Mouse (Mus musculus) gastrocnemius, adult 8-10 months (tissue): Measurements from ENCODE around the gene Tnfrsf1a. TPM values are rescaled to one million over a fixed set of nuclear protein-coding genes. Genes with fewer than 3 reads are reported as not detected.

ENCODE experiments used
- DNase-seq, 2 experiments: peaks; one replicate each; pipeline ENCODE4 v3.0.0; 2022; ENCODE audit warnings: low spot score in 2 of 2
- total RNA-seq, 4 experiments: library from RNA; stranded (reverse); gene quantifications; 2 replicates each; pipeline ENCODE4 v1.2.4; 2022

The Tnfrsf1a gene
- total RNA-seq, 4 experiments from 2014 or later, result 13.1 to 22.3 (median 16.3) TPM

DNA sequence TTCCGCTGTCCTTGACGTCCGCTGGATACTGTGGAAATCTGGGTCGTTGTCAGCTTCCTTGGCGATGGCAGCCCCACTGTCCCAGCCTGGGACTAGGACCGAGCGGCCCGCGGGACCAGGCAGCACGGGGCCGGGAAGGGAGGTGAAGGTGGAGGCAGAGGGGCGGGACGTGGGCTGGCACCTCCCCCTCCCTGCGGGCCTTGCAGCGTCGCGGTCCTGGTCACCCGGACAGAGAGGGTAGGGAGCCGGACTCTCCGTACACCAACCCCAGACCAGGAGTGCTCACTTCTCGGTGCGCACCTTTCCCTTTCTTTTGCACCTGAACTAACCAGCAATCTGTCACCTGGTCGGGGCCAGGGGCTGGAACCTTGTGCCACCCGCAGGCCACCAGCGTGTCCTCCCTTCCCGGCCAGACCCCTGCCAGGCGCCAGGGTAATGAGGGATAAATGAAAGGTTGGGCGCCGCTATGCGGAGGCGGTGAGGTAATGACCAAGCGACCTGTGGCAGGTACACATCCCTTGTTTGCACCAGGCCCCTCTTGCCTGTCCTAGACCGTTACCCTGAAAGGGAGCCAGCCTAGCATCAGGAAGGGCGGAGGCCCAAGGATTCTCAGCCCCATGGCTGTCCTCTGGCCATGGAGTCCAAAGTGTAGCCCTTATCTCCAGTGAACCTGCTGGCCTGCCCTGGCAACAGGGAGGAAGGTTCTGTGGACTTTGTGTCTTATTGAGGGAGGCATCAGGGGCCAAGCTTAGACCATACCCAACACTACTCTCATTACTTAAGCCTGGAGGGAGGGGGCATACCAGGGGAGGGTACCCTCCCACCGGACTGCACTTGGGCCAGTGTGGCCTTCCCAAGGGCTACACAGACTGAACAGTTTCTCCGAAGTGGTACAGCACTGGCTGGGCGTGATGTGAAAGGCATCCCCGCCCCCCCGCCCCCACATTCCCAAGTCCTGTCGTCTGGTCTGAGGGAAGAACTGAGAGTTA, 31.5 kb downstream of the Tnfrsf1a start, which contains the start of gene Plekhg6:
TSS of gene Plekhg6 (minus strand) at position 422 of the 989 bp plus-strand sequence.
- no peak for DNase-seq

DNA sequence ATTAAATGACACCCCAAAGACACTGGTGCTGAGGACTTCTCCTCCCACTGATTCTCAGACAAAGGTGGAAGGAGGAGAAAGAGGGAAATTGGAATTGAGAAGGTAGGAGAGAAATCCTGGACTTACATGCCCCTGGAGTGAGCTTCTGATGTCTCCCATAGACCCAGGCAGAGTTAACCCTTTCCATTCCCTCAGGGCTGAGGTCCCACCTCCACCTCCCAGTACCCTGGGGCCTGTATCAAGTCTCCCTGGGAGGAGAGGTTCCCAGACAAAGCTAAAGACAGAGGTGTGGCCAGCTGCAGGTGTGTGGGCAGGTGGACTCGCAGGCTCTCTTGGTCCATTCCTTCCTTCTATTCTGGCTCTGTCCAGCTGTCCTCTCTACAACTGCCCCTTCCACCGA, 32.9 kb downstream of the Tnfrsf1a start:
- no peak for DNase-seq

DNA sequence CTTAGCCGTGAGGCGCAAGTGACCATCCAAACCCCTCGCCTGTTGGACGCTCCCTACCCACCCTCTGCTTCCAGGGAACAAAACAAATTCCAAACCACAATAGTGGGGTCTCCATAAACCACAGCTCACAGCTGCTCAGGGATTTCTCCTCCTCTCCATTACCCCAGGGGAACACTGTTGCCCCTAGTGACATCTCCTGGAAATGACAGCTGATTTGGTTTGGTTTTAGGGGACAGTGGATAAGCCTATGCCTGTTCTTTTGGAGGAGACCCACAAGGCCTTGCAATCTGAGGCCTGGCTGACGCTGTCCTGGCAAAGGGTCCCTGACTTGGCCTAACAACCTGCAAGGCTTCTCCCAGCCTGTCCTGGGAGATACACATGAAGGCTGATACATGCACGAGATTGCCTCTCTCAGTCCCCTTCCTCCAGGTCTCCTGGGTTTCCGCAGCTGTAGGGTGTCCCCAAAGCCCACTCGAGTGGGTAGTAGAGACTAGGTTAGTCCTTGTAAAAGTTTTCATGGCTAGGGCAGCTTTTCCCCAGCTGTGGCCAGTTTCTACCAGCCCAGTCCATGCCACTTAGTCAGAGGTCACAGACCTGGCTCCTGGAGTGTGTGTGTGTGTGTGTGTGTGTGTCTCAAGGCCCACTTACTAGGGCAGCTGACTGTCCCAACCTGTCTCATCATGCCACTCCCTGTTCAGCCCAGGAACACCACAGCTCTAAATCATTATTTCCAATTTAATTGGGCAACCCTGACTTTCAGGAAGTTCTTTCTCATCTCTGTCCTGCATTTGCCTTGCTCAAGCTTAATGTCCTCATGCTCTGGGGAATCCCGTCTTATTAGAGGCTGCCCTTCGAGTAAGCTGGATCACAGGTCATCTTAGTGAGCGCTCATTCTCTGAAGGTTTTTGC, 36.2 kb downstream of the Tnfrsf1a start:
- DNase-seq, result no peak

DNA sequence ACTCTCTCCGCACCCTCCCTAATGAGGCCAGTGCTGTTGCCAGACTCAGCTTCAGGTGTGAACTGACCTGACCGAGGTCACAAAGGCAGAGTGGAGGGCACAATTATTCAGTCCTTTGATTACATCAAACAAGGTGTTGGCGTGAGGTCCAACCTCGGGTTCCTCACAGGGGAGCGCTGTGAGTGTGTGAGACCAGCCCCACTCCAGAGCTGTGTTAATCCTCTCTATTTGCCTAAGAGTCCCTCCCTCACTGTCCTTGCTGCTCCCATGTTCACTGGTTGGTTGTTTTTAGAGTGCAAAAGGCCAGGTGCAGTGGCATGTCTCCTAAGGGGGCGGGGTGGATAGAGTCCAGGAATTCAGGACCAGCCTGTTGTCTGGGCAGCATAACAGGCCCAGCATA, 36.9 kb downstream of the Tnfrsf1a start:
- no peak for DNase-seq

DNA sequence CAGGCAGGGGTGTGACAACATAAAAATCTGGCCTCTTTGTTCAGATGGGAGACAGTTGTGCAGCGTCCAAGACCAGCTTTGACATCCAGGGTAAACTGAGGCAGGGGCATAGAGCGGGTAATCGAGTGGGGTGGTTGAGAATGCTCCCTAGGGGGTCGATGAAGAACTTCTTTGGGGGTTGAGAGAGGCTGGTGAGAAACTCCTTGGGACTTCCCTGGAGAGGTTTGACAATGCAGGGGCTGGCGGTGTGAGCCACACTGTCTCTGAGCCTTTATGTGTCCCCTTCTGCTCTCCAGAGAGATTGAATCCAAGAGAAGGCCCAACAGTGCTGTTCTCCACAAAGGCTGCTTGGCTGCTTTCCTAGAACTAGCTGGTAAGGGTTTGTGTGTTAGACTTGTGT, 40.7 kb downstream of the Tnfrsf1a start:
- no peak for DNase-seq

DNA sequence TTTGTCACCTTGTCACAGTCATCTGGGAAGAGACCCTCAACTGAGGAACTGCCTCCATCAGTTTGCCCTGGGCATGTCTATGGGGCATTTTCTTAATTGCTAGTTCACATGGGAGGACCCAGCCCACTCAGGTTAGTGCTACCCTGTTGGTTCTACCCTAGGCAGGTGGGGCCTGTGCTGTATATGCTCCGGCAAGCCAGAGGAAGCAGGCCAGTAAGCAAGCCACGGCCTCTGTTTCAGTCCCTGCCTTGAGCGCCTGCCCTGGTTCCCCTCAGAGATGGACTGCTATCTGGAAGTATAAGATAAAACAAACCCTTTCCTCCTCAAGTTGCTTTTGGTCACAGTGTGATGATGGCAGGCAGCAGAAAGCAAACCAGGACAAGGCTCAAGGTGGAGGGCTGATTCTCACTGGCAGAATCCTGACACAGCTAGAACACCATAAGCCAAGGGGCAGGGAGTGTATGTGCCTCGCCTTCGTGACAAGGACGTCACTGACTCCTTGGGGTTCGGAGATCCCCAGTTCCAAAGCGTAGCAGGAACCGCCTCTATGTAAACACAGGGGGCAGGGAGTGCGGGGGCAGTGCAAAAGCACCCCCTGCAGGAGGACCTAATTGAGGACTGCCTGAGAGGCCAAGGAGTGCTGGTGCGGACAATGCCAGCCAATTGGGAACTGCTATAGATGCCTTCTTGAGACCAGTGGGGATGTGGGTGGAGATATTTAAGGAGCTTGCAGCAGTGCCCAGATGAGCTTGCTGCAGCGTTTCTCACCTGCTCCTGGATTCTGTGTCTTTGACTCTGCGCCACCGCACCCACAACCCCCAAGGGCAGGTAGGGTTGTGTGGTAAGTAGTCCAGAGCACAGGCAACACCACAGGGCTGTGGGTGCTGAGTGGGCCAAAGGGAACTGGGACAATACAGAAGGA, 56.6 kb downstream of the Tnfrsf1a start:
- no peak for DNase-seq

DNA sequence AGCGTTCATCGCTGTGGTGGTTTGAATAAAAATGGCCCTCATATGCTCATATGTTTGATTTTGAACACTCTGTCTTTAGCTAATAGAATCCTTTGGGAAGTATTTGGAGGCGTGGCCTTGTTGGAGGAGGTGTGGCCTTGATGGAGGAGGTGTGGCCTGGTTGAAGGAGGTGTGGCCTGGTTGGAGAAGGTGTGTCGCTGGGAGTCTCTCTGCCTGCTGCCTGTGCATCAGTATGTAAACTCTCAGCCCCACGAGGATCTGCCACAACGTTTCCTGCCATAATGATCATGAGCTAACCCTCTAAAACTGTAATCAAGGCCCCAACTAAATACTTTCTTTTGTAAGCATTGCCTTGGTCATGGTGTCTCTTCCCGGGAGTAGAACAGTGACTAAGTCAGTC, 58.1 kb downstream of the Tnfrsf1a start:
- no peak for DNase-seq

DNA sequence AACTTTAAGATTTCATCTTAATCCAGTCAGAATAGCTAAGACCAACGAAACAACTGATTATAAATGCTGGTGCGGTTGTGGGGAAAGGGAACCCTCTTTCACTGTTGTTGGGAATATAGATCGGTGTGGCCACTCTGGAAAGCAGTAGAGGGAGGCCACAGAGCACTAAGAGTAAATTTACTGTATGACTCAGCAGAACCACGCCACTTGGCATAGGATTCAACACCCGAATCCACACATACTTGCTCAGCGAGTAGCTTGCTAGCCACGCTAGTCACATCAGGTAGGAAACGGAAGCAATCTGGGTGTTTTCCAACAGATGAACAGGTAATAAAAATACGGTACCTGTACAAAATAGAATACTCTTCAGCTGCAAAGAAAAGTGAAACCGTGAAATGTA, 58.5 kb downstream of the Tnfrsf1a start:
- DNase-seq, result no peak

DNA sequence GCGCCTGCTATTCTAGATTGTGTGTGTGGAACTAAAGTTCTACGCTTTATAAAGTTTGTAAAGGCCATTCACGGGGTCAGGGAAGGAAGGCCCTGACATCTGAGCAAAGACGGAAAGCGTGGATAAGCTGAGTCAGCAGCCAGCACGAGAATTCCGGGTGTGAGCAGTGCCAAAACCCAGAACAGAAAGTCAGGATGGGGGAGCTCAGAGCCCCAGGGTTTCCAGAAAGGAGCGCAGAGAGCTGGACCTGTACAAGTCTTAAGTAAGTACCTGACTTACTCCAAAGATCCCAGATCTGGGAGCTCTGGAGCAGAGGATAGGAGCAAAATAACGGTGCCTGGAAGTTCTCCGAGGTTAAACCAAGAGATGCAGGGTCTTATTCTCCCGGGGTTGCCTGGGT, 61.4 kb downstream of the Tnfrsf1a start:
- no peak for DNase-seq

DNA sequence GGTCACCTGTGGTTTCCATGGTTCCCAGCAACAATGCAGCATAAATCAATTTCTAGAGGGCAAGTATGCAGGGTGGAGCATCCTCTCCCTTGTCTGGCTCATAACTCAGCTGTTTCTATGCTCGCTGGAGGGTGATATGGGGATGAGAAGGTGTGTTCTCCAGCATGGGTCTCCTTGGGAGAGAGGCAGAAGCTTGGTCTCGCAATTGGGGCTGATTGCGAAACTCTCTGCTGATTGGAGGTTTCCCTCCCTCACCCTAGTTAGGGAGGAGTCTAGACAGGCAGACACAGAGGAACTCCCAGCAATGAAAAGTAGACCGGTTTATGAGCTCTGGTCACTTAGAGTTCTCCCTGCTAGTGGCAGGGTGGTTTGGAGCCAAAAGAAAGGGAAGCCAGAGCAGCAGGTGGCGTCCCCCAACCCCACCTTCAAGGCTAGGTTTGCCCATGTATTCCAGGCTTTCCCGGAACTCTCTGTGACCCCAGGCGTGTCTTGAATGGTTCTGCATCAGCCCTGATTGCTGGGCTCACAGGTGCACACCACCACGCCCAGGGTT, 61.9 kb downstream of the Tnfrsf1a start:
- DNase-seq, result no peak

DNA sequence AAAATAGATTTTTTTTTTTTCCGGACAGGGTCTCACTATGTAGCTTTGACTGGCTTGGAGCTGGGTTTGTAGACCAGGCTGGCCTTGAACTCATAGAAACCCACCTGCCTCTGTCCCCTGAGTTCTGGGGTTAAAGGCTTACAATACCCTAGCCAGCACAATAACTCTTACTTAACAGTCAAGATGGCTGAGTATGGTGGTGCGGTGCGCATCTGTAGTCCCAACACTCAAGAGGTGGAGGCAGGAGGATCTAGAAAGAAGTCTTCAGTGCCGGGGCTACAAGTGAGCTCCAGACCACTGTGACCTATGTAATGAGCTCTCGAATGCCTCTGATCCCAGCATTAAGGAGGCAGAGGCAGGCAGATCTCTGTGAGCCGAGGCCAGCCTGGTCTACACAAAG, 62.5 kb downstream of the Tnfrsf1a start:
- DNase-seq, result no peak

Other genes starting within 250 kb of the Tnfrsf1a start
- 10 to 100 TPM; 16.3 to 21.1 (median 19.0) TPM for gene Nop2, start 217.5 kb upstream of the Tnfrsf1a start, total RNA-seq
- 1 to 10 TPM; 6.6 to 8.9 (median 7.5) TPM for gene Iffo1, start 204.1 kb upstream of the Tnfrsf1a start, total RNA-seq
- over 10,000 TPM; 10,104 to 14,130 (median 11,228) TPM for gene Gapdh, start 182.9 kb upstream of the Tnfrsf1a start, total RNA-seq
- 10 to 100 TPM in 2 of 4 experiments, 1 to 10 TPM in 2; 7.3 to 14.0 (median 9.1) TPM for gene Ncapd2, start 157.7 kb upstream of the Tnfrsf1a start, total RNA-seq
- gene Mrpl51, start 157.6 kb upstream of the Tnfrsf1a start, total RNA-seq, result 100 to 1,000 TPM; 224 to 255 (median 228) TPM
- gene Vamp1, start 133.8 kb upstream of the Tnfrsf1a start, total RNA-seq, result 10 to 100 TPM; 15.1 to 16.8 (median 15.5) TPM
- gene Tapbpl, start 117.5 kb upstream of the Tnfrsf1a start, total RNA-seq, result 1 to 10 TPM; 1.6 to 2.3 (median 2.0) TPM
- gene Cd27, start 112.4 kb upstream of the Tnfrsf1a start, total RNA-seq, result under 1 TPM in 2 of 4 experiments, not detected in 2; 0.36 to 0.53 TPM
- gene Tuba3a, start 63.3 kb upstream of the Tnfrsf1a start, total RNA-seq, result not detected
- 10 to 100 TPM; 14.7 to 19.7 (median 19.3) TPM for gene Ltbr, start 35.5 kb upstream of the Tnfrsf1a start, total RNA-seq
- gene Scnn1a, start 28.7 kb upstream of the Tnfrsf1a start, total RNA-seq, result under 1 TPM; 0.17 to 0.19 (median 0.17) TPM
- gene Plekhg6, start 31.4 kb downstream of the Tnfrsf1a start, total RNA-seq, result not detected
- 10 to 100 TPM; 10.5 to 19.3 (median 15.0) TPM for gene Cd9, start 145.4 kb downstream of the Tnfrsf1a start, total RNA-seq
- 10 to 100 TPM; 13.4 to 20.8 (median 15.4) TPM for gene Vwf, start 197.4 kb downstream of the Tnfrsf1a start, total RNA-seq